Mouse (Mus musculus): ENCODE measurements at regions not wholly inside any gene's neighbourhood (a gene's known extent, or its start where the extent isn't known, plus 50 kb on each side); places are given as distances from the start of the nearest gene placed in this dataset.

DNA sequence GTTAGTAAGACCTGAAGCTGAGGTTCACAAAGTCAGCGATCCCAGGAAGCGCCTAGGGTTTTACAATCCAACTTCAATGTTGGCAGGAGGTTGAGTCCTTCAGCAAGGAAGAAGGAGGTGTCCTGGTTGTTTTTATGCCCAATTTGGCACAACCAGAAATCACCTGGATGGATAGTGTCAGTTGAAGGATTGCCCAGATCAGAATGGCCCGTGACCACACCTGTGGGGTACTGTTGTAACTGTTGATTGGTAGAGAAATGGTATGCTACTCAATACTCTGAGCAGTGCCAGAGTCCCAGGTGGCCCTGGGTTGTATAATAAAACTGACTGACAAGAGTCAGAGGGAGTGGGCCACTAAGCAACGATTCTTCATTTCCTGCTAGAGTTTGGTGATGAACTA lies 140.2 kb downstream of the Cartpt start:
- Histone ChIP-seq H3K27ac (replicated peaks; ENCODE audit: low read depth, low read length) (no peak overlapping the region), H3K36me3 (ENCODE audit: control insufficient read depth, insufficient read depth, low read length) (no peaks in the 10 kb centered on the region), H3K4me2 (replicated peaks; ENCODE audit: low read depth, low read length, severe bottlenecking) (no peak overlapping the region), H3K9ac (ENCODE audit: low read depth, low read length, severe bottlenecking) (no peak overlapping the region), H3K27me3 (ENCODE audit: control insufficient read depth, insufficient read depth, low read length) (no peaks in the 10 kb centered on the region), H3K4me1 (ENCODE audit: control insufficient read depth, insufficient read depth, low read length) (peaks cover 29% of the 10 kb centered on the region), H3K4me3 (replicated peaks; ENCODE audit: low read length) (no peak overlapping the region), H3K9me3 (ENCODE audit: control insufficient read depth, low read length) (no peaks in the 10 kb centered on the region)
- TF ChIP-seq POLR2A (IDR thresholded peaks at IDR 0.05; ENCODE audit: borderline replicate concordance, extremely low read depth, insufficient read depth, insufficient read length), result no peak
- DNase-seq (ENCODE audit: low spot score) (no peak), ATAC-seq (ENCODE audit: low FRiP score, low read depth) (no peak)
- WGBS, result 65% methylated on average over 4 of the region's 4 CpGs

- H3K4me2 ChIP-seq (replicated peaks; ENCODE audit: low read depth, low read length, severe bottlenecking), result no peak overlapping the region
- peaks cover 17% of the 10 kb centered on the region for H3K4me1 ChIP-seq (ENCODE audit: control insufficient read depth, insufficient read depth, low read length)
- no peak overlapping the region for H3K27ac ChIP-seq (replicated peaks; ENCODE audit: low read depth, low read length)
- H3K9ac ChIP-seq (ENCODE audit: low read depth, low read length, severe bottlenecking), result no peak overlapping the region
- ATAC-seq (ENCODE audit: low FRiP score, low read depth), result no peak
- 62% methylated on average over 10 of the region's 10 CpGs for WGBS
- H3K9me3 ChIP-seq (ENCODE audit: control insufficient read depth, low read length), result no peaks in the 10 kb centered on the region
- TF ChIP-seq POLR2A (IDR thresholded peaks at IDR 0.05; ENCODE audit: borderline replicate concordance, extremely low read depth, insufficient read depth, insufficient read length), result no peak
- H3K36me3 ChIP-seq (ENCODE audit: control insufficient read depth, insufficient read depth, low read length), result no peaks in the 10 kb centered on the region
- DNase-seq (ENCODE audit: low spot score), result no peak
- no peak overlapping the region for H3K4me3 ChIP-seq (replicated peaks; ENCODE audit: low read length)
- no peaks in the 10 kb centered on the region for H3K27me3 ChIP-seq (ENCODE audit: control insufficient read depth, insufficient read depth, low read length)
Observed at GRCm38 (mm10) chr13:99759256-99760044, 141.4 kb downstream of the Cartpt start.

GRCm38 (mm10) chr13:99754701-99755100 lies 146.2 kb downstream of the Cartpt start:
- ATAC-seq (ENCODE audit: low FRiP score, low read depth) (no peak), DNase-seq (ENCODE audit: low spot score) (no peak)
- no peaks in the 10 kb centered on the region for H3K9me3 ChIP-seq (ENCODE audit: control insufficient read depth, low read length)
- WGBS, result 72% methylated on average over 5 of the region's 5 CpGs
- no peak overlapping the region for H3K9ac ChIP-seq (ENCODE audit: low read depth, low read length, severe bottlenecking)
- no peak overlapping the region for H3K27ac ChIP-seq (replicated peaks; ENCODE audit: low read depth, low read length)
- TF ChIP-seq POLR2A (IDR thresholded peaks at IDR 0.05; ENCODE audit: borderline replicate concordance, extremely low read depth, insufficient read depth, insufficient read length), result no peak
- no peaks in the 10 kb centered on the region for H3K4me1 ChIP-seq (ENCODE audit: control insufficient read depth, insufficient read depth, low read length)
- no peaks in the 10 kb centered on the region for H3K27me3 ChIP-seq (ENCODE audit: control insufficient read depth, insufficient read depth, low read length)
- no peaks in the 10 kb centered on the region for H3K36me3 ChIP-seq (ENCODE audit: control insufficient read depth, insufficient read depth, low read length)
- no peak overlapping the region for H3K4me3 ChIP-seq (replicated peaks; ENCODE audit: low read length)
- no peak overlapping the region for H3K4me2 ChIP-seq (replicated peaks; ENCODE audit: low read depth, low read length, severe bottlenecking)

DNA sequence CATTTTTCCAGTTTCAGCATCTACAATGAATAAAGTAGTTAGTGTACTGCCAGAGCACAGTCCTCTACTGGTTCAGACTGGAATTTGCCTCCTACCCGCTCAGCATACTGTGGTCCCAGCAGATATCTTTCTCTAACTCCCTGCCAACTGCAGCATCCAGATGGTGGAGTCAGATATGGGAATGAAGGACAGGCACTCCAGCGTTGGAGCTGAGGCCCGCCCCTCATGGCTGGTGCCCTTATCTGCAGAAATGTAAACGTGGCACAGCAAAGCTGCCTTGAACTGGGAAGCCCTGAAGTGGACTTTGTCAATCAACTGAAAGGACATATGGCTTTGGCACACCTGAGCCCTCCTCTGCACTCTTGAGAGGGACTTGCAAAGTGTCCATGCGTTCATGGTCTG lies 146.6 kb downstream of the Cartpt start:
- no peaks in the 10 kb centered on the region for H3K36me3 ChIP-seq (ENCODE audit: control insufficient read depth, insufficient read depth, low read length)
- DNase-seq (ENCODE audit: low spot score), result no peak
- H3K4me2 ChIP-seq (replicated peaks; ENCODE audit: low read depth, low read length, severe bottlenecking), result no peak overlapping the region
- no peaks in the 10 kb centered on the region for H3K27me3 ChIP-seq (ENCODE audit: control insufficient read depth, insufficient read depth, low read length)
- no peaks in the 10 kb centered on the region for H3K9me3 ChIP-seq (ENCODE audit: control insufficient read depth, low read length)
- H3K4me3 ChIP-seq (replicated peaks; ENCODE audit: low read length), result no peak overlapping the region
- no peak for TF ChIP-seq POLR2A (IDR thresholded peaks at IDR 0.05; ENCODE audit: borderline replicate concordance, extremely low read depth, insufficient read depth, insufficient read length)
- no peak overlapping the region for H3K9ac ChIP-seq (ENCODE audit: low read depth, low read length, severe bottlenecking)
- no peaks in the 10 kb centered on the region for H3K4me1 ChIP-seq (ENCODE audit: control insufficient read depth, insufficient read depth, low read length)
- no peak overlapping the region for H3K27ac ChIP-seq (replicated peaks; ENCODE audit: low read depth, low read length)
- no peak for ATAC-seq (ENCODE audit: low FRiP score, low read depth)
- 66% methylated on average over 5 of the region's 5 CpGs for WGBS

DNA sequence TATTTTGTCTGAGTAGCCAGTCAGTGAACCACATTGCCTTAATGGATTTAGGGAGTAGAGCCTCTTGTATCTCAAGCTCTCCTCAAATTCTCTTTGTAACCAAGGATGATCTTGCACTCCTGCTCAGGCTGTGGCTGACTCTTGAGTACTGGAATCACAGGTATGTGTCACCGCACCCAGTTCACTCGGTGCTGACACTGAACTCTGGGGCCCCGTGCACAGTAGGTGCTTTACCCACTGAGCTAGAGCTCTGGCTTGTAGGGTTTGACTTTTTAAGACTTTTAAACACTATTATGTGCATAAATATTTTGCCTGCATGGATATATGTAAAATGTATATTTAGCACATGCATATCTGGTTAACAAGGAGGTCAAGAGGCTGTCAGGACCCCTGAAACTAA lies 147.4 kb downstream of the Cartpt start:
- no peak for DNase-seq (ENCODE audit: low spot score)
- no peak overlapping the region for H3K9ac ChIP-seq (ENCODE audit: low read depth, low read length, severe bottlenecking)
- WGBS, result 86% methylated on average over 3 of the region's 3 CpGs
- H3K4me2 ChIP-seq (replicated peaks; ENCODE audit: low read depth, low read length, severe bottlenecking), result no peak overlapping the region
- H3K27me3 ChIP-seq (ENCODE audit: control insufficient read depth, insufficient read depth, low read length), result no peaks in the 10 kb centered on the region
- no peaks in the 10 kb centered on the region for H3K36me3 ChIP-seq (ENCODE audit: control insufficient read depth, insufficient read depth, low read length)
- no peak for TF ChIP-seq POLR2A (IDR thresholded peaks at IDR 0.05; ENCODE audit: borderline replicate concordance, extremely low read depth, insufficient read depth, insufficient read length)
- H3K27ac ChIP-seq (replicated peaks; ENCODE audit: low read depth, low read length), result no peak overlapping the region
- no peaks in the 10 kb centered on the region for H3K9me3 ChIP-seq (ENCODE audit: control insufficient read depth, low read length)
- H3K4me3 ChIP-seq (replicated peaks; ENCODE audit: low read length), result no peak overlapping the region
- ATAC-seq (ENCODE audit: low FRiP score, low read depth), result no peak
- H3K4me1 ChIP-seq (ENCODE audit: control insufficient read depth, insufficient read depth, low read length), result no peaks in the 10 kb centered on the region

Measured in limb, embryonic 14.5 days (tissue).